Mouse (Mus musculus) ES-E14 (cell line): ENCODE data around the gene Apopt1. TPM values are rescaled to one million over a fixed set of nuclear protein-coding genes. Genes with fewer than 3 reads are reported as not detected.
"Not testable (repeated sequence)": the region's sequence is repeated elsewhere in the genome, so short reads cannot be mapped to it uniquely, and the experiment has no call there.

Experiments used
- DNase-seq: peaks from one replicate; pipeline ENCODE4 v3.0.0-alpha.2; 2013; ENCODE audit warnings: low read depth, low spot score
- H3K27ac ChIP-seq: 2 replicates; pipeline ENCODE4 v1.5.1; 2012; ENCODE audit warnings: low read depth, mild to moderate bottlenecking, low read length, moderate library complexity, mixed read lengths; ENCODE audit not compliant: poor library complexity, insufficient read depth, severe bottlenecking
- H3K36me3 ChIP-seq: 2 replicates; pipeline ENCODE4 v1.6.1; 2012; ENCODE audit warnings: mild to moderate bottlenecking, low read length, moderate library complexity, mixed read lengths; ENCODE audit not compliant: control insufficient read depth, poor library complexity, insufficient read depth, severe bottlenecking
- H3K4me1 ChIP-seq, 2 experiments: fragments of 150-350 bp in 1 of 2; sonication (generic) in 1 of 2; 2 replicates each; pipeline ENCODE4 v1.6.1; 2012; ENCODE audit warnings: low read length in 2 of 2, mild to moderate bottlenecking in 1 of 2, mixed read lengths in 1 of 2; ENCODE audit not compliant: control insufficient read depth in 2 of 2, insufficient read depth in 2 of 2, poor library complexity in 1 of 2
- H3K4me3 ChIP-seq, 2 experiments: fragments of 150-350 bp in 1 of 2; sonication (generic) in 1 of 2; 2 replicates each; pipeline ENCODE4 v1.5.1; 2012; ENCODE audit warnings: low read length in 2 of 2, low read depth in 1 of 2, mild to moderate bottlenecking in 1 of 2, mixed read lengths in 1 of 2; ENCODE audit not compliant: insufficient read depth in 1 of 2, poor library complexity in 1 of 2, severe bottlenecking in 1 of 2
- H3K9ac ChIP-seq: 2 replicates; pipeline ENCODE4 v1.6.1; 2012; ENCODE audit warnings: low read depth, mild to moderate bottlenecking, low read length, mixed read lengths; ENCODE audit not compliant: poor library complexity, insufficient read depth, severe bottlenecking
- H3K9me3 ChIP-seq: fragments of 150-350 bp; sonication (generic); 2 replicates; pipeline ENCODE4 v1.6.1; 2012; ENCODE audit warnings: low read depth, mild to moderate bottlenecking, low read length; ENCODE audit not compliant: control insufficient read depth, insufficient read depth
- CHD2 ChIP-seq: IDR thresholded peaks from 2 replicates; pipeline ENCODE4 v1.6.1; 2014; ENCODE audit warnings: mild to moderate bottlenecking, low read depth, low read length, inconsistent platforms
- HCFC1 ChIP-seq: IDR thresholded peaks from 2 replicates; pipeline ENCODE4 v1.6.1; 2012; ENCODE audit warnings: low read length, inconsistent platforms, borderline replicate concordance; ENCODE audit not compliant: insufficient read depth
- MAFK ChIP-seq: IDR thresholded peaks from 2 replicates; pipeline ENCODE4 v1.6.1; 2014; ENCODE audit warnings: mild to moderate bottlenecking, low read depth, low read length, inconsistent platforms; ENCODE audit not compliant: insufficient read depth
- ZC3H11A ChIP-seq: IDR thresholded peaks from 2 replicates; pipeline ENCODE4 v1.6.1; 2012; ENCODE audit warnings: low read depth, mild to moderate bottlenecking, inconsistent platforms, low read length, borderline replicate concordance
- ZNF384 ChIP-seq: IDR thresholded peaks from 2 replicates; pipeline ENCODE4 v1.6.1; 2012; ENCODE audit warnings: low read depth, low read length, inconsistent platforms
- in situ Hi-C, 2 experiments: fragments of 600-800 bp; cut with MboI; formaldehyde crosslinking; loops; one replicate each; pipeline ENCODE4 v1.15.1; 2025; ENCODE audit warnings: low sequenced_read_pairs in 2 of 2, inconsistent platforms in 1 of 2; ENCODE audit not compliant: unreplicated experiment in 2 of 2
- total RNA-seq: library from RNA; depleted of rRNA; stranded (reverse); fragments of 300-350 nt; gene quantifications from 2 replicates; pipeline ENCODE4 v1.2.3, GENCODE M21; 2012

Apopt1 gene
- total RNA-seq, 1 experiment: 15.2 TPM

DNA sequence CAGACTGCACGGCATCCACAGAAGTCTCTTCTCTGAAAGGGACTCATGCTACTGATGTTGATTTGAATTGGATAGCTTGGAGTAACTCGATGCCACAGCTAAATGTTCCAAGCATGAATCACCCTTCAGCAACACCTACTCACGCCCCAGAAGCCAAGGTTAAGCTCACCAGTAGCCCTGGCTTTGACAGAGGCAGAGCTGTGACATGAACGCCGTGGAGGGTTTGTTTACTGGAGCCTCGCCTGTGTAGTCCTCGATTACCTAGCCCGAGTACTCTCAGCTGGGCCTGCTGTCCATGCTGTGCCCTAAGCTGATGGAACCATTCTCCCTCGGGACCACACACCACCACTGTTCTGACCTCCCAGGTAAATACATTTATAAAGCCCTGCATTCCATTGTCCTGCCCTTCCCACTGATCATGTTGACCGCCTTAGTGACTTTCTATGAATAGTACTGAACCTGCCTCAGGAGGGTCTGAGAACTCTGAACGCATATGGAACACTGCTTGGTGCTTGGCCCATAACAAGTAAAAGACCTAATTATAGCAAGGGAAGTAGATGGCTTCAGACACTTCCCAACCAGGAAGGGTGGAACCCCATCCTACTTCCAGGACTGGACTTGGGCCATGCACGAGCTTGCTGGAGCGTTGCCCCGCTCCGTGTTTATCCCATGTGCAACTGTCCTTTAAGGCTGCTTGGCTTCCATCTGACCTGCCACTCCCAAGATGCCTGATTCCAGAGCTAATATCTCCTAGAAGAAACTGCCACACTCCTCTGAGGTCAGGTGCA lies 7.7 kb upstream of the Apopt1 start:
- peaks cover 5% of the 10 kb centered on the region for H3K36me3 ChIP-seq
- TF ChIP-seq HCFC1 (no peak), ZC3H11A (no peak), CHD2 (no peak)
- no peak overlapping the region for H3K9ac ChIP-seq
- in situ Hi-C loops: no loop called here
- no peaks in the 10 kb centered on the region for H3K9me3 ChIP-seq
- DNase-seq: no peak
- H3K4me1 ChIP-seq: peaks cover 0 to 11% of the 10 kb centered on the region in 2 experiments; a peak in 1 of 4 replicates
- no peak overlapping the region for H3K4me3 ChIP-seq
- no peak overlapping the region for H3K27ac ChIP-seq

- H3K4me3 ChIP-seq: no peak overlapping the region
- H3K27ac ChIP-seq: no peak overlapping the region
- no peaks in the 10 kb centered on the region for H3K9me3 ChIP-seq
- no peak for TF ChIP-seq MAFK
- TF ChIP-seq ZC3H11A: no peak
- peaks cover 0 to 21% of the 10 kb centered on the region in 2 experiments; a peak in 2 of 4 replicates for H3K4me1 ChIP-seq
- DNase-seq: no peak
- peaks cover 12% of the 10 kb centered on the region for H3K36me3 ChIP-seq
- no peak overlapping the region for H3K9ac ChIP-seq
- in situ Hi-C loops: no loop called here
Observed at GRCm38 (mm10) chr12:111708181-111708580, 4.9 kb upstream of the Apopt1 start.

GRCm38 (mm10) chr12:111710091-111710490 lies 3.0 kb upstream of the Apopt1 start:
- Histone ChIP-seq H3K4me3 (no peak overlapping the region), H3K36me3 (peaks cover 12% of the 10 kb centered on the region), H3K4me1 (peaks cover 0 to 17% of the 10 kb centered on the region in 2 experiments; a peak in 2 of 4 replicates), H3K9ac (no peak overlapping the region), H3K9me3 (no peaks in the 10 kb centered on the region), H3K27ac (no peak overlapping the region)
- in situ Hi-C loops: no loop called here
- no peak for DNase-seq
- TF ChIP-seq ZC3H11A: no peak

DNA sequence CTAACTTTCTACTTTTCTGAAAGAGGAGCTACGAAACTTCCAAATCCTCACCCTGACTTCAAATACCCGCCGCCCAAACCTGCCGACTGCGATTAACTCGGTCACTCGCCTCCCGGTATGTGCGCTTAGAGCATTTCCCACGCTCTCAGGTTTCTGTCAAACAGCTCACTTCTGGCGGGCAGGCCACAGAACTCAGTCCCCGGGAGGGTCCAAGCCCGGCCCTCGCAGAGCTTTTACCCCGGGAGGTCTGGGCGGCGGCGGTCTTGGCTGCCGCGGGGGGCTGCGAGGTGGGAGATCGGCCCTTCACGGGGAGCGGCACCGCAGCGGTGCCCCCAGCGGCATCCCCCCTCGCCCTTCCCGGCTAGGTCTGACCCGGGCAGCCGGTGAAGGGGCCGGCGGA lies 585 bp upstream of the Apopt1 start:
- TF ChIP-seq ZNF384 (no peak), MAFK (no peak), CHD2 (no peak), HCFC1 (no peak), ZC3H11A (no peak)
- Histone ChIP-seq H3K4me1 (peaks cover 0 to 18% of the 10 kb centered on the region in 2 experiments; a peak in 3 of 4 replicates), H3K9ac (peak overlapping the region; percentile 86), H3K27ac (0 out of 2 replicates have a peak overlapping the region, but pooled peaks have one; percentile 17), H3K36me3 (peaks cover 12% of the 10 kb centered on the region), H3K9me3 (no peaks in the 10 kb centered on the region), H3K4me3 (peak overlapping the region; percentile 84 to 93)
- in situ Hi-C loops: no loop called here
- no peak for DNase-seq

GRCm38 (mm10) chr12:111713880-111714279 lies 819 bp downstream of the Apopt1 start:
- H3K9ac ChIP-seq, DNase-seq, H3K9me3 ChIP-seq, in situ Hi-C loops, H3K27ac ChIP-seq: not testable (repeated sequence)
- H3K36me3 ChIP-seq: peaks cover 12% of the 10 kb centered on the region
- H3K4me3 ChIP-seq: peak overlapping the region in 1 of 2 experiments; percentile 93; a peak in 2 of 4 replicates
- peaks cover 0 to 21% of the 10 kb centered on the region in 2 experiments; a peak in 3 of 4 replicates for H3K4me1 ChIP-seq
